Mouse (Mus musculus) midbrain, embryonic 12.5 days (tissue): ENCODE measurements around the gene Il17rd. TPM values are rescaled to one million over a fixed set of nuclear protein-coding genes. Genes with fewer than 3 reads are reported as not detected.

Experiments used
- ATAC-seq: fragments of 200-750 bp; cut with Nextera tagmentation; 2 replicates; pipeline ENCODE4 v1.8.0; 2017; ENCODE audit warnings: low read depth, moderate TSS enrichment, moderate library complexity; ENCODE audit not compliant: low FRiP score
- H3K27ac ChIP-seq: fragments of 300-500 bp; sonication (generic); replicated peaks from 2 replicates; pipeline ENCODE4 v1.5.1; 2016; ENCODE audit warnings: mild to moderate bottlenecking
- H3K27me3 ChIP-seq: fragments of 300-500 bp; sonication (generic); 2 replicates; pipeline ENCODE4 v1.6.1; 2016; ENCODE audit warnings: mild to moderate bottlenecking
- H3K36me3 ChIP-seq: fragments of 300-500 bp; sonication (generic); 2 replicates; pipeline ENCODE4 v1.6.1; 2016
- H3K4me1 ChIP-seq: fragments of 300-500 bp; sonication (generic); 2 replicates; pipeline ENCODE4 v1.6.1; 2016
- H3K4me2 ChIP-seq: fragments of 300-500 bp; sonication (generic); replicated peaks from 2 replicates; pipeline ENCODE4 v1.6.1; 2016; ENCODE audit warnings: mild to moderate bottlenecking, moderate library complexity
- H3K4me3 ChIP-seq: fragments of 300-500 bp; sonication (generic); 2 replicates; pipeline ENCODE4 v1.5.1; 2016; ENCODE audit warnings: mild to moderate bottlenecking
- H3K9ac ChIP-seq: fragments of 300-500 bp; sonication (generic); replicated peaks from 2 replicates; pipeline ENCODE4 v1.6.1; 2016; ENCODE audit warnings: mild to moderate bottlenecking, moderate library complexity
- H3K9me3 ChIP-seq: fragments of 300-500 bp; sonication (generic); 2 replicates; pipeline ENCODE4 v1.6.1; 2016; ENCODE audit warnings: mild to moderate bottlenecking
- WGBS: fragments of 180-500 bp; shearing (Covaris S2); methylation state at CpG from one replicate; pipeline ENCODE4 v1.1.7; 2016; 5-methylcytosine and 5-hydroxymethylcytosine counted together
- polyA plus RNA-seq: library from polyadenylated mRNA; unstranded; fragments of >200 nt; fragmentation: Nextera tagmentation; extraction: Ambion mirVana; gene quantifications from 2 replicates; pipeline ENCODE4 v1.2.1, GENCODE M21; 2016

Il17rd gene
- polyA plus RNA-seq = 4.6 and 4.8 TPM in 2 replicates

DNA sequence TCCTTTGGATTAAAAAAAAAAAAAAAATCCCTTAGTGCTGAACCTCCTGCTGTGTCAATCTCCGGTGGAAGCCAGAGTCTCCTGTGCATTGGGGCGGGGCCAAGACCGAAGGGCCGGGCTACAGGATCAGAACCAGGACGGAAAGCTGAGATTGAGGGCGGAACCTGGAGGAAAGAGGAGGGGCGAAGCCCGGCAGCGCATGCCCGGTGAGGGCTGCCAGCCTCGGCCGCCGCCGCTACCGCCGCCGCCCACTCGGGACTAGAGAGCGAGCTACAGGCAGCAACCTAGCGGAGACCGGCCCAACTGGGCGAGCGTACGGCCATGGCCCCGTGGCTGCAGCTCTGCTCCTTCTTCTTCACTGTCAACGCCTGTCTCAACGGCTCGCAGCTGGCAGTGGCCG, at the start of gene Il17rd:
Gene Il17rd, plus strand, starts transcription at position 159 of the 400 bp plus-strand sequence.
- no peaks in the 10 kb centered on the region for H3K9me3 ChIP-seq
- under 1% methylated on average over 27 of the region's 29 CpGs for WGBS
- H3K4me2 ChIP-seq = peak within 1 kb of the TSS; percentile 93
- H3K27me3 ChIP-seq = peaks cover 48% of the 10 kb centered on the region
- H3K4me1 ChIP-seq = peaks cover 7% of the 10 kb centered on the region; the same call in 1 of the 2 replicates
- ATAC-seq = peak; percentile 93
- peak within 1 kb of the TSS; percentile 80 for H3K9ac ChIP-seq
- no peaks in the 10 kb centered on the region for H3K36me3 ChIP-seq
- peak within 1 kb of the TSS; percentile 79 for H3K27ac ChIP-seq
- peak within 1 kb of the TSS; percentile 85 for H3K4me3 ChIP-seq

DNA sequence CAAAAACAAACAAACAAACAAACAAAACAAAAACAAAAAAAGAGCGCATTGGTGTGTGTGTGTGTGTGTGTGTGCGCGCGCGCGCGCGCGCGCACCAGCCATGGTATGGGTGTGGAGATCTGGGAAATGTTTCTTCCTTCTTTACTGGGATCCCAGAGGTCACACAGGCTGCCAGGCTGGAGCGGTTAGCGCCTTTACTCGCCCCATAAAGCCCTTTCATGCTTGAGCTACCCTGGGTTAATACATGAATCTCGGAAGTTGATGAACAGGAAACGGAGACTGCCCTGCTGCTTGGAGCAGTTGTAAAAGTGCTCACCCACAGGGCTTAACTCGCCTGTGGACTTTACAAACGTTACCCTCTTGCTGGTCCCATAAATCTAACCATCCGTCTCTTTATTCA, 47.1 kb upstream of the Il17rd start:
- no peaks in the 10 kb centered on the region for H3K9me3 ChIP-seq
- WGBS = 64% methylated on average over 18 of the region's 18 CpGs
- no peak for ATAC-seq

DNA sequence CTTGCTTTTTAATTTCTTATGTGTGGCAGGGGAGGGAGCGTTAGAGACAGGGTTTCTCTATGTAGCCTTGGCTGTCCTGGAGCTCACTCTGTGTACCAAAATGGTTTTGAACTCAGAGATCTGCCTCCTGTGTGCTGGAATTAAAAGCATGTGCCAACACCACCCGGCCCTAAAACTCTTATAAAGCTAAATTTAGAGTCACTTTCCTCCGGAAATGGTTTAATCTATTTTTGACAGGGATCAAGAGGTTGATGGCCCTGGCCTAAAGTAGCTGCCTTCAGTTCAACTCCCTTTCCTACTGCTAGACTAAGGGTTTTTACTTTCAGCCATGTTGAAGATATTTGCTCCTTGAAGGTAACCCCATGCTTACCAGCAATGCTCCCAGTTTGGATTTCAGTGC, 45.3 kb upstream of the Il17rd start:
- Histone ChIP-seq H3K9ac (no peak overlapping the region), H3K4me3 (no peak overlapping the region), H3K9me3 (no peaks in the 10 kb centered on the region), H3K36me3 (no peaks in the 10 kb centered on the region), H3K4me2 (no peak overlapping the region), H3K27me3 (no peaks in the 10 kb centered on the region), H3K4me1 (peaks cover 4% of the 10 kb centered on the region), H3K27ac (no peak overlapping the region)
- 67% methylated on average over 3 of the region's 3 CpGs for WGBS
- ATAC-seq = no peak

More for the DNA sequence above, 47.1 kb upstream of the Il17rd start:
- Histone ChIP-seq H3K27ac (no peak overlapping the region), H3K27me3 (no peaks in the 10 kb centered on the region), H3K9ac (no peak overlapping the region), H3K36me3 (no peaks in the 10 kb centered on the region), H3K4me1 (peaks cover 4% of the 10 kb centered on the region), H3K4me2 (no peak overlapping the region), H3K4me3 (no peak overlapping the region)

DNA sequence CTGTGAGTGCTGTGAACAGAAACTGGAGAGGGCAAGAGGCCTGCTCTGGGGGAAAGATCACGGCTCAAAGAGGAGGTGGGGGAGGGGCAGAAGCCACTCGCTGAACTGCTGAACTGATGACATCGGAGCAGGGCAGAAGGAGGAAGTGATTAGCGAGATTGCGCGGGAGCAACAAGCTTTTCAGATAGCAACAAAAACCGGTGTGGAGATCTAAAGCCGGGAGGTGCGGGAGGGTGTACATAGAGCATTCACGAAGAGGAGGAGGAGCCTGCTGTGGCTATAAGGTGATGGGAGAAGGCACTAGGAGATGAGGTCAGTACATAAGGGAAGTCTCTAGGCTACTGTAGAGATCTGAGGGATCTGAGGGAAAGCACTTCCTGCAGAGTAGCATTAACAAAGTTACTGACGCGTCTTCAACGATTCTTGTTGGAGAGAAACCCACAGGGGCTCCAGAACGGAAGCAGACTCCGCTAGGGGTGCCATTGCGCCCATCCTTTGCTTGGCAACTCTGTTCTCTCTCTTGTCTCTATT, 44.5 kb upstream of the Il17rd start, which contains the start of gene Hesx1:
Gene Hesx1, plus strand, starts transcription at position 206 of the 531 bp plus-strand sequence.
- no peaks in the 10 kb centered on the region for H3K9me3 ChIP-seq
- H3K4me2 ChIP-seq = peak within 1 kb of the TSS; percentile 52
- H3K4me1 ChIP-seq = peaks cover 4% of the 10 kb centered on the region
- 0 out of 2 replicates have a peak, but pooled peaks cover 1% of the 10 kb centered on the region for H3K27me3 ChIP-seq
- no peak for ATAC-seq
- WGBS = 9% methylated on average over 16 of the region's 16 CpGs
- H3K4me3 ChIP-seq = peak within 1 kb of the TSS; percentile 32
- no peaks in the 10 kb centered on the region for H3K36me3 ChIP-seq
- no peak within 1 kb of the TSS for H3K27ac ChIP-seq
- peak within 1 kb of the TSS; percentile 39; the same call in 1 of the 2 replicates for H3K9ac ChIP-seq

DNA sequence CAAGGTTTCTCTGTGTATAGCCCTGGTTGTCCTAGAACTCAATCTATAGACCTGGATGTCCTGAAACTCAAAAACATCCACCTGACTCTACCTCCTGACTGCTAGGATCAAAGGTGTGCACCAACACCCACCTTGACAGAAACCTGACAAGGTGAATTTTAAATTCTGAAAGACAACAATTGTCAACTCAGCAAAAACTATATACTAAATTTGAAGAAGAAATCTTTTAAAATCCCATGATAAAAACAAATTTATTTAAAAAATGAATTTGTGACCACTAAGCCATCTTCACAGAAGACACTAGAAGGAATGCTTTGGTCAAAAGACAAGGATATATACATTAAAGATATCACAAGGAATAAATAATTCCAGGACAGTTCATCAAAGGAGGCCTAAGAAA, 42.5 kb upstream of the Il17rd start:
- no peak overlapping the region for H3K9ac ChIP-seq
- peaks cover 8% of the 10 kb centered on the region for H3K4me1 ChIP-seq
- ATAC-seq = no peak
- no peaks in the 10 kb centered on the region for H3K36me3 ChIP-seq
- peaks cover 12% of the 10 kb centered on the region for H3K27me3 ChIP-seq
- H3K9me3 ChIP-seq = no peaks in the 10 kb centered on the region
- H3K4me2 ChIP-seq = no peak overlapping the region
- no peak overlapping the region for H3K27ac ChIP-seq
- H3K4me3 ChIP-seq = no peak overlapping the region

DNA sequence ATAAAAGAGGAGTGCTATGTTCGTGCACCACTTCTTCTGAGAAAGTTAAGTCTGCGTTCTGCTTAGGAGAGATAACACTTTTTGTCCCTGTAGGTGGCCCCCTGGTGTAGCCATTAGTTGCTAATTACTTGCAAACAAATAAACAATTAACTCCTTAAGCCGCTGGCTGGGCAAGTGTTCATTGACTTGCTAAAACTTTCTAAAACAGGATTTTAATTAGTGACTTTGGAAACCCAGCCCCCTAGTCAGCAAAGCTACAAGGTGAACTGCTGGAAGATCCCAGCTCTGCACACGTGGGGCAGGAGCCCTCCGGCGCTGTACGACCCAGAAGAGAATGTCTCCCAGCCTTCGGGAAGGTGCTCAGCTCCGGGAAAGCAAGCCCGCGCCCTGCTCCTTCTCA, 38.4 kb upstream of the Il17rd start:
- H3K9me3 ChIP-seq = no peaks in the 10 kb centered on the region
- H3K4me2 ChIP-seq = no peak overlapping the region
- peaks cover 15% of the 10 kb centered on the region for H3K27me3 ChIP-seq
- H3K4me1 ChIP-seq = peaks cover 4% of the 10 kb centered on the region; the same call in 1 of the 2 replicates
- 3% methylated on average over 11 of the region's 11 CpGs for WGBS
- no peak for ATAC-seq
- H3K4me3 ChIP-seq = no peak overlapping the region
- no peak overlapping the region for H3K9ac ChIP-seq
- no peak overlapping the region for H3K27ac ChIP-seq
- H3K36me3 ChIP-seq = no peaks in the 10 kb centered on the region

DNA sequence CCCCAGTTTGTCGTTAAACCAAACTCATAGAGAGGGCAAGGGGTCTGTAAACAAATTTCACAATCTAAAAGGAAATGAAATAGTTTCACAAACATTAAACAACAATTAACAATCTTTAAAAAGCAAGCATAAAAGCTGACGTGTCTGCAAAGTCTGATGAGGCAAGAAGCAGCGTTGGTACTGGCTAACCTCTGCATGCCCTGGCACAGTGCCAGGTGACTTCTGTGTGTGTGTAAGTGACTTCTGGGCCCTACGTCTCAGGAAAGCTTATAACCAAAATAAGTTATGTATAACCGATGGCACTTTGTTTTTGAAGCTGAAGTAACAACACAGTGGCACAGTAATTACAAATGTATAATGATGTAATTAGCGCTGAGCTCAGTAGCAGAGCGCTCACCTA, 33.8 kb upstream of the Il17rd start:
- no peak overlapping the region for H3K27ac ChIP-seq
- peaks cover 11% of the 10 kb centered on the region for H3K4me1 ChIP-seq
- H3K36me3 ChIP-seq = no peaks in the 10 kb centered on the region
- no peak for ATAC-seq
- H3K9me3 ChIP-seq = no peaks in the 10 kb centered on the region
- H3K27me3 ChIP-seq = peaks cover 17% of the 10 kb centered on the region
- no peak overlapping the region for H3K9ac ChIP-seq
- H3K4me2 ChIP-seq = no peak overlapping the region
- WGBS = 76% methylated on average over 7 of the region's 7 CpGs
- no peak overlapping the region for H3K4me3 ChIP-seq

DNA sequence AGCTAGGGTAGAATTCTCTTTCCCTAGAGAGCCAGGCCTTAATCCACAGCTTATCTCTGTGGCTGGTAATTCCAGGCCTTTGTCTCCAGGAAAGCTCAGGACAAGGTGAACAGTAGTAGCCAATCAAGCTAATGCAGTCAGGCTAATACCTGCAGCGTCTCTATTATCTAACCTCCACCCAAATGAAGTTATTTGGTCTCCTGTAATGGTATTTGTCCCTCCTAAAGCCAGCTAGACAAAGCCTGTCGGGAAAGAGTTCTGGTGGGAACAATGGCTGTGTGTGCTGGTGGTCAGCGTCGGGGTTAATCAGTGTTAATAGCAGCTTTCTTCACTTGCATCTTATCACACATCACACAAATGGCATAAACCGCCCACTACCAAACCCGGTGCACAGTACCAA, 32.8 kb upstream of the Il17rd start:
- ATAC-seq = no peak
- Histone ChIP-seq H3K4me1 (peaks cover 7% of the 10 kb centered on the region), H3K4me3 (no peak overlapping the region), H3K27ac (no peak overlapping the region), H3K36me3 (no peaks in the 10 kb centered on the region), H3K9me3 (no peaks in the 10 kb centered on the region), H3K9ac (no peak overlapping the region), H3K4me2 (no peak overlapping the region), H3K27me3 (peaks cover 12% of the 10 kb centered on the region)
- 9% methylated on average over 6 of the region's 6 CpGs for WGBS

DNA sequence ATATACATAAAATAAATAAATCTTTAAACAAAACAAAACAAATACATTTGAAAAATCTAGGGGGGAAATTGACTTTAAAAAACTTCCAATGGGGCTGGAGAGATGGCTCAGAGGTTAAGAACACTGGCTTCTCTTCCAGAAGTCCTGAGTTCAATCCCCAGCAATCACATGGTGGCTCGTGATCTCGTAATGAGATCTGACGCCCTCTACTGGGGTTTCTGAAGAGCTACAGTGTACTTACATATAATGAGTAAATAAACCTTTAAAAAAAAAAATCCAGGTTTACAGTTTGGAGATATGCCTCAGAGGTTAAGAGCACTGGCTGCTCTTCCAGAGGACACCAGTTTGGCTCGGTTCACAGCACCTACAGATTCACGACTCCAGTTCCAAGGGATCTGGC, 27.2 kb upstream of the Il17rd start:
- no peak overlapping the region for H3K9ac ChIP-seq
- no peaks in the 10 kb centered on the region for H3K9me3 ChIP-seq
- H3K27ac ChIP-seq = no peak overlapping the region
- WGBS = 84% methylated on average over 5 of the region's 5 CpGs
- no peak for ATAC-seq
- no peaks in the 10 kb centered on the region; the same call in 1 of the 2 replicates for H3K4me1 ChIP-seq
- H3K4me3 ChIP-seq = no peak overlapping the region
- no peak overlapping the region for H3K4me2 ChIP-seq
- peaks cover 6% of the 10 kb centered on the region for H3K27me3 ChIP-seq
- H3K36me3 ChIP-seq = no peaks in the 10 kb centered on the region

DNA sequence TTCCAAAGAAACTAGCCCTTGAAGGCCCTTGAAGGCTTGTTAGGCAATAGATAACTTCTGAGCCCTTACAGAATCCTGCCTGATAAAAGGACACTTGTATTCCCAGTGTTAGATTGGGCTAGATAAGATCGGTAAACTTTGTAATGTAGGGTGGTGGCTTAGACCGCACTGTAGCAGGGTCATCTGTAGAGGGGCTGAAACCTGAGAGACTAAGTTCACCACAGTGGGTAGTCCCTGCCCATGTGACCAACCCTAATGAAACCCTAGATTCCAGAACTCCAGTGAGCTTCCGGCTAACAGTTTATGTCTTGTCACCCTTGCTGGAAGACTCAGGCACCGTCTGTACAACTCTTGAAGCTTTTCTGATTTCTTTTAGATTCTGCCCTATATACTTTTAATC, 25.1 kb upstream of the Il17rd start:
- WGBS = 80% methylated on average over 4 of the region's 4 CpGs

DNA sequence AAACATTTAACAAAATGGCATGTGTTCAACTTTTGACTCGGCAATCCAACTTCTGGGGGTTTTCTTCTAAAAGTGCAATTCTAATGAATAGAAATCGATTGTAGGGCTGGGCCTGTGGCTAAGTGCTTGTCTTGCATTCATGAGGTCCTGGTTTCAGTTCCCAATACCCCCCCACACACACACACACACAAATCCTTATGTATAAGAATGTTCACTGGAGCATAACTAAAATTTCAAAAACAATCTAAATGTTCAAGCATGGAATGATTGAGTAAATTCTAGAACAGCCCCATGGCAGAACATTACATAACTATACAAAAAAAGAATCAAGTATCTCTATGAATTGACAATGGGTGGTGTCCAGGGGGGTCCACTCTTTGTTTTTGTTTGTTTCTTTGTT, 20.8 kb upstream of the Il17rd start:
- no peak for ATAC-seq
- Histone ChIP-seq H3K9ac (no peak overlapping the region), H3K4me1 (no peaks in the 10 kb centered on the region), H3K27ac (no peak overlapping the region), H3K9me3 (no peaks in the 10 kb centered on the region), H3K4me2 (no peak overlapping the region), H3K36me3 (no peaks in the 10 kb centered on the region), H3K27me3 (no peaks in the 10 kb centered on the region), H3K4me3 (no peak overlapping the region)
- 89% methylated on average over 2 of the region's 2 CpGs for WGBS

More for the DNA sequence above, 25.1 kb upstream of the Il17rd start:
- H3K27me3 ChIP-seq = no peaks in the 10 kb centered on the region
- H3K4me1 ChIP-seq = no peaks in the 10 kb centered on the region
- no peaks in the 10 kb centered on the region for H3K36me3 ChIP-seq
- H3K27ac ChIP-seq = no peak overlapping the region
- ATAC-seq = no peak
- no peak overlapping the region for H3K9ac ChIP-seq
- no peak overlapping the region for H3K4me3 ChIP-seq
- H3K9me3 ChIP-seq = no peaks in the 10 kb centered on the region
- H3K4me2 ChIP-seq = no peak overlapping the region

DNA sequence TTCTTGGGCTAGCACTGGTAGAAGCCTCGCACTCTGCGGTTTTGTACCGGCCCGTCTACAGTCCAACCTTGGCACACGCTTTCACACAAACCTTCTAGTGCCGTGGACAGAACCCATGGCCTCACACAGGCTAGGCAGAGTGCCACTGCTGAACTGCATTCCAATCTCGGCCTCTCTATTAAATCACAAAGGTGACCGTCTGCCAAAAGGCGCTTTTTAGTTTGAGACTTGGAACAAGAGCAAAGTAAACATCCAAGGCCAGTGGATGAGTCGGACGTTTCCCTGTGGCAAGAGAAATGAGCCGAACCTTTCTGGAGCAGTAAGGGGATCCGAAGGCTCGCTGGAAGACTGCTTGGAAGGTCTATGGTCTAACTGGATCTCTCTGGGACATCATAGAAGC, 18.9 kb upstream of the Il17rd start:
- Histone ChIP-seq H3K36me3 (no peaks in the 10 kb centered on the region), H3K4me2 (no peak overlapping the region), H3K4me1 (no peaks in the 10 kb centered on the region), H3K9me3 (no peaks in the 10 kb centered on the region), H3K27ac (no peak overlapping the region), H3K9ac (no peak overlapping the region), H3K27me3 (no peaks in the 10 kb centered on the region), H3K4me3 (no peak overlapping the region)
- WGBS = 93% methylated on average over 14 of the region's 14 CpGs
- ATAC-seq = no peak

DNA sequence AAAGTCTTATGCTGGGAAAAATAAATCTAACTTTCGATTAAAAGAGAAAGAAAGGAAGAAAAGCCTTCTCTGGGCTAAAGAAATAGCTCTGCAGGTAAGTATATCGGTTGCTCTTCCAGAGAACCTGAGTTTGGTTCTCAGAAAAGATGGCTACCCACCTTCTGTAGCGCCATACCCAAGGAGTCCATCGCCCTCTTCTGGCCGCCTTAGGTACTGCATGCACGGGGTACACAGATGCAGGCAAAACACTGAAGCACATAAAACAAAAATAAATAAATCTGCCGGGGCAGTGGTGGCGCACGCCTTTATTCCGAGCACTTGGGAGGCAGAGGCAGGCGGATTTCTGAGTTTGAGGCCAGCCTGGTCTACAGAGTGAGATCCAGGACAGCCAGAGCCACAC, 15.9 kb upstream of the Il17rd start:
- H3K9me3 ChIP-seq = no peaks in the 10 kb centered on the region
- no peaks in the 10 kb centered on the region for H3K4me1 ChIP-seq
- no peak overlapping the region for H3K4me3 ChIP-seq
- no peak overlapping the region for H3K4me2 ChIP-seq
- H3K27ac ChIP-seq = no peak overlapping the region
- ATAC-seq = no peak
- H3K36me3 ChIP-seq = no peaks in the 10 kb centered on the region
- WGBS = 47% methylated on average over 11 of the region's 11 CpGs
- no peak overlapping the region for H3K9ac ChIP-seq
- no peaks in the 10 kb centered on the region for H3K27me3 ChIP-seq
